Mouse (Mus musculus) testis, adult 10 weeks (tissue): Measurements from ENCODE around the gene Ccdc121. TPM values are rescaled to one million over a fixed set of nuclear protein-coding genes. Genes with fewer than 3 reads are reported as not detected.

Experiments
- polyA plus RNA-seq: library from polyadenylated mRNA; stranded (reverse); fragments of 350-450 nt; fragmentation: Illumina TruSeq; extraction: RNeasy Lipid Tissue Mini Kit (QIAGEN cat#74804); gene quantifications from one replicate; pipeline ENCODE4 v1.2.3, GENCODE M21; 2014; ENCODE audit warnings: low read depth, low replicate concordance

Gene Ccdc121
- polyA plus RNA-seq, result not detected

DNA sequence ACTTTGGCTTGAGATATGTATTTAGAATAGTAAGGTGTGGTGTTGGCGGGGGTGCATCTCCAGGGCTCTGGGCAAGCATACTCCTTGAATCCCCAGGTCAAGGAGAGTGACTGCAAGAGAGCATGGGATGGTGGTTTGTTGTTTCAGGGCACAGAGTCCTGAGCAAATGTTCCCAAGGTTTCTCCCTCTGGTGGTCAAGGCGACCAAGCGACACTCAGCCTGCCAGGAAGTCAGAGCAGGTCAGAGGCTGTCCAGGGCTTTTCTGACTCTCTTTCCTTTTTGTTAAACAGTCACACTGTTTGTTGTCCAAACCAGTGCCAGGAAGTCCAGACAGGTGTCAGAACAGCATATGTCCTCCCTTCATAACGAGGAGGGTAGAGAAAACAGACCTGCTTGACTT lies at the start of gene Ccdc121:
Ccdc121 (minus strand) TSS at position 145 of the 400 bp plus-strand sequence.

Other genes starting within 250 kb of the Ccdc121 start
- gene Cnih3, start 158.8 kb downstream of the Ccdc121 start, polyA plus RNA-seq, result not detected
- 73.3 TPM for gene Dnah14, start 65.1 kb upstream of the Ccdc121 start, polyA plus RNA-seq